Mouse (Mus musculus) embryonic fibroblast, embryonic 13.5 days (primary cell): ENCODE results near the gene Palld. TPM values are rescaled to one million over a fixed set of nuclear protein-coding genes. Genes with fewer than 3 reads are reported as not detected.

Experiments
- H3K27ac ChIP-seq: 2 replicates; pipeline ENCODE4 v1.5.1; 2012; ENCODE audit warnings: low read length, control low read depth, inconsistent platforms; ENCODE audit not compliant: insufficient read depth
- H3K4me1 ChIP-seq: 2 replicates; pipeline ENCODE4 v1.6.1; 2011; ENCODE audit warnings: low read length; ENCODE audit not compliant: control insufficient read depth, insufficient read depth
- H3K4me3 ChIP-seq: 2 replicates; pipeline ENCODE4 v1.5.1; 2011; ENCODE audit warnings: mild to moderate bottlenecking, control low read depth, low read length; ENCODE audit not compliant: insufficient read depth
- CTCF ChIP-seq: IDR thresholded peaks from 2 replicates; pipeline ENCODE4 v1.5.1; 2011; ENCODE audit warnings: mild to moderate bottlenecking, control low read depth, low read length, moderate library complexity, borderline replicate concordance; ENCODE audit not compliant: insufficient read depth
- POLR2A ChIP-seq: IDR thresholded peaks from 2 replicates; pipeline ENCODE4 v1.6.1; 2011; ENCODE audit warnings: low read depth, mild to moderate bottlenecking, control low read depth, low read length, moderate library complexity
- polyA plus RNA-seq: library from polyadenylated mRNA; stranded (reverse); fragments of >200 nt; gene quantifications from 2 replicates; pipeline ENCODE4 v1.2.4, GENCODE M21; 2011; ENCODE audit warnings: low read depth; ENCODE audit not compliant: missing spikeins, insufficient read length

Palld gene
- polyA plus RNA-seq, 1 experiment = 228 TPM

DNA sequence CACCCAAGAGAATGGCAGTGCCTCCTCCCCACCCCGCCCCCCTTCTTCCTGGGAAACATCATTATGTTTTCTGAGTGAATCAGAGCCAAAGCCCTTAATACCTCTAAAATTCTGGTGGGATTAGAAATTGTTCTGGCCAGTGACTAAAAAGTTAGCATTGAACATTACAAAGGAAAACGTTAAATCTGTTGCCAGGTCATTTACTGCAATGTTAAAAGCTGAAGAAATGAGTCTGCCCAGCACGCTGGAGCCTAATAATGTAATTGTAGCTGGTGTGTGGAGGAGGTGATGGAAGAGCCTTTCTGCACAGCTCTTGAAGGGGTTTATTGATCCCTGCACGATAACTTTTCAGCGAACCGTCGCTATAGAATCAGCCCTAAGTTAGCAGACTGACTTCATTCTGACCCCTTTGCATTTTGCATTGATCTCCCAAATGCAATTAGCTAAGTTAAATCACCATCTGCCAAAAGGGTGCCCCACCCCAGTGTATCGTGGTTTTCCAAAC, 165.7 kb downstream of the Palld start:
- Histone ChIP-seq H3K27ac (no peak overlapping the region), H3K4me3 (no peak overlapping the region), H3K4me1 (peaks cover 6% of the 10 kb centered on the region)
- TF ChIP-seq POLR2A (no peak), CTCF (no peak)

- Histone ChIP-seq H3K4me3 (no peak overlapping the region), H3K27ac (no peak overlapping the region), H3K4me1 (peaks cover 6% of the 10 kb centered on the region)
- TF ChIP-seq CTCF (no peak), POLR2A (no peak)
Observed at GRCm38 (mm10) chr8:61736117-61736516, 166.4 kb downstream of the Palld start.

GRCm38 (mm10) chr8:61734164-61734563, 168.3 kb downstream of the Palld start:
- H3K4me3 ChIP-seq = no peak overlapping the region
- H3K4me1 ChIP-seq = peaks cover 6% of the 10 kb centered on the region
- H3K27ac ChIP-seq = no peak overlapping the region
- TF ChIP-seq POLR2A (no peak), CTCF (no peak)

DNA sequence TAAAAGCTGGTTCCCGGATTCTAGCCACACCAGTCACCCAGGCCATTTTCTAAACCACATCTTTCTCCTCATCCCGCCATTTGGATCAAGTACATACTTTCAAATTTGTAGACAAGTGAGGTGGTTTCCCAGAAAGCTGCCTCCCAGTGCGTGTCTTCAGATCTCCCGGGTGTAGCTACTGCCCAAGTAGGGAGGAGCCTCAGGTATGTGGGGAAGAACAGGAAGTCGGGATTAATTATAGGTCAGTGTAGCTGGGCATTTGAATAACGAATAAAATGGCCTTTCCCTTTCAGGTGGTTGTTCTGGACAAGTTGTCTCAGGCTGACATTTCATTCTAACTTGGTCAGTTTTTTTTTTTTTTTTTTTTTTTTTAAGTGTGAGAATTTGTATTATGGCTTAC, 170.3 kb downstream of the Palld start:
- Histone ChIP-seq H3K4me3 (no peak overlapping the region), H3K4me1 (peaks cover 5% of the 10 kb centered on the region), H3K27ac (no peak overlapping the region)
- no peak for TF ChIP-seq POLR2A
- TF ChIP-seq CTCF = no peak

GRCm38 (mm10) chr8:61731306-61732088, 171.0 kb downstream of the Palld start:
- Histone ChIP-seq H3K4me3 (no peak overlapping the region), H3K4me1 (peaks cover 2% of the 10 kb centered on the region; the same call in 1 of the 2 replicates), H3K27ac (no peak overlapping the region)
- TF ChIP-seq POLR2A (no peak), CTCF (no peak)

GRCm38 (mm10) chr8:61730669-61731068, 171.8 kb downstream of the Palld start:
- Histone ChIP-seq H3K27ac (no peak overlapping the region), H3K4me1 (no peaks in the 10 kb centered on the region), H3K4me3 (no peak overlapping the region)
- TF ChIP-seq CTCF (no peak), POLR2A (no peak)

- Histone ChIP-seq H3K4me3 (no peak overlapping the region), H3K27ac (no peak overlapping the region), H3K4me1 (no peaks in the 10 kb centered on the region)
- TF ChIP-seq POLR2A = no peak
- TF ChIP-seq CTCF = no peak
Observed at GRCm38 (mm10) chr8:61725306-61726017, 177.0 kb downstream of the Palld start.

DNA sequence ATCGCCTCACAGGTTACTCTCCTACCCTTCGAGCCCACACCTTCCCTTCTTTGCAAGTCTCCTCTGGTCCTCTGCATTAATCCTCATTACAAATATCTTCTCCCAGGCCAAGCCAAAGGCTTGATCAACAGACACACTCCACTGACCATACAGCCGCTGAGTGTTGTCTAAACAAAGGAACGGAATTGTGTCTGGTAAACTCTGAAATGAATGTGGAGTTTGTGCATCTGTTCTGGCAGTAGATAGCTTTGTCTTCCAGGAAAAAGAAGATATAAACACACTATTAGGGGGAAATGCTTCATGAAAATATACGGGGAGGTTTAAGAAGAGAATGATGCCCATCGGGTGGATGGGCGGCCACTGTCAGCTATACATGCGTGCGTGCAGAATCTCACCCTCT, 180.3 kb downstream of the Palld start:
- Histone ChIP-seq H3K27ac (no peak overlapping the region), H3K4me3 (no peak overlapping the region), H3K4me1 (no peaks in the 10 kb centered on the region)
- TF ChIP-seq POLR2A (no peak), CTCF (no peak)

GRCm38 (mm10) chr8:61715351-61716125, 187.0 kb downstream of the Palld start:
- H3K4me1 ChIP-seq = no peaks in the 10 kb centered on the region
- H3K4me3 ChIP-seq = no peak overlapping the region
- no peak for TF ChIP-seq POLR2A
- TF ChIP-seq CTCF = no peak
- H3K27ac ChIP-seq = no peak overlapping the region
